Mouse (Mus musculus) brain, embryonic 14.5 days (tissue): ENCODE measurements around the gene Sectm1b.

Experiments used
- CTCF ChIP-seq: fragments of 200-500 bp; IDR thresholded peaks from 2 replicates; pipeline ENCODE4 v1.5.1; 2012; ENCODE audit warnings: inconsistent platforms, mild to moderate bottlenecking, moderate library complexity, borderline replicate concordance; ENCODE audit not compliant: insufficient read depth, insufficient read length; ENCODE audit errors: extremely low read depth
- POLR2A ChIP-seq: fragments of 200-500 bp; IDR thresholded peaks from 2 replicates; pipeline ENCODE4 v1.6.1; 2012; ENCODE audit warnings: mild to moderate bottlenecking, inconsistent platforms, borderline replicate concordance; ENCODE audit not compliant: poor library complexity, insufficient read depth, insufficient read length, severe bottlenecking; ENCODE audit errors: extremely low read depth

DNA sequence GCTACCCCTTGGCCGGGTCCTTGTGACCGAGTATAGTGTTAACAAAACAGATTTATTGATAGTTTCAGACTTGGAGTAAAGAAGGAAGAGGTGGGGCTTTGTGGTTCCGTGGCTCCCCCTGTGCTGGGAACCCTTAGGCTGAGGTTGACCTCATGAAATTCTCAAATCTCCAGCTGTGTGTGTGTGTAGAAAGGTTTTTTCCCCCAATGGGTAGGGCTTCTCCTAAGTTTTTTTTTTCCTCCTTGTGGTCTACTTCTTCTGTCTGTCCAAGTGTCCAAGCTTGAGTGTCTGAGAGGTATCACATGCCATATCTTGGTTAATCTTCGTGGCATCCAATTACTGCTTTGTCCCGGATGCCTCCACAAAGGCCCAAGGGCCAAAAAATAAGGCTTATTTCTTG lies 30.3 kb downstream of the Sectm1b start:
- TF ChIP-seq POLR2A: no peak
- TF ChIP-seq CTCF: no peak
